Mouse (Mus musculus) liver, embryonic 14.5 days (tissue): ENCODE data around the gene Il20rb.

Experiments
- CTCF ChIP-seq: IDR thresholded peaks from 2 replicates; pipeline ENCODE4 v1.5.1; 2016; ENCODE audit warnings: antibody characterized with exemption, low read depth, control low read depth
- EP300 ChIP-seq: IDR thresholded peaks from 2 replicates; pipeline ENCODE4 v1.6.1; 2016; ENCODE audit warnings: antibody characterized with exemption, low read depth

GRCm38 (mm10) chr9:100467653-100468052, 18.9 kb downstream of the Il20rb start:
- TF ChIP-seq EP300: no peak
- no peak for TF ChIP-seq CTCF
